Mouse (Mus musculus) thymus, adult 2 months (tissue): ENCODE results near the gene Dpyd.

Experiments used
- CTCF ChIP-seq: fragments of 200-500 bp; IDR thresholded peaks from 2 replicates; pipeline ENCODE4 v1.5.1; 2012; ENCODE audit warnings: mild to moderate bottlenecking, control low read depth, low read length, moderate library complexity, borderline replicate concordance; ENCODE audit not compliant: control insufficient read depth, poor library complexity, insufficient read depth; ENCODE audit errors: extremely low read depth
- POLR2A ChIP-seq: fragments of 200-500 bp; IDR thresholded peaks from 2 replicates; pipeline ENCODE4 v1.6.1; 2012; ENCODE audit warnings: mild to moderate bottlenecking, low read length, control low read depth, moderate library complexity; ENCODE audit not compliant: control insufficient read depth, poor library complexity, insufficient read depth; ENCODE audit errors: extremely low read depth

- TF ChIP-seq CTCF (no peak), POLR2A (no peak)
These were observed 752.8 kb downstream of the Dpyd start for GRCm38 (mm10) chr3:119314693-119315092.
